Mouse (Mus musculus) megakaryocyte, embryonic 14.5 days (primary cell): ENCODE measurements around the gene Hoxa9.

Source experiments
- FLI1 ChIP-seq: IDR thresholded peaks from 2 replicates; pipeline ENCODE4 v1.6.1; 2012; ENCODE audit warnings: low read length, inconsistent platforms, mixed read lengths
- GATA1 ChIP-seq: IDR thresholded peaks from 3 replicates; pipeline ENCODE4 v1.6.1; 2012; ENCODE audit warnings: mixed read lengths, low read length, inconsistent platforms, borderline replicate concordance

DNA sequence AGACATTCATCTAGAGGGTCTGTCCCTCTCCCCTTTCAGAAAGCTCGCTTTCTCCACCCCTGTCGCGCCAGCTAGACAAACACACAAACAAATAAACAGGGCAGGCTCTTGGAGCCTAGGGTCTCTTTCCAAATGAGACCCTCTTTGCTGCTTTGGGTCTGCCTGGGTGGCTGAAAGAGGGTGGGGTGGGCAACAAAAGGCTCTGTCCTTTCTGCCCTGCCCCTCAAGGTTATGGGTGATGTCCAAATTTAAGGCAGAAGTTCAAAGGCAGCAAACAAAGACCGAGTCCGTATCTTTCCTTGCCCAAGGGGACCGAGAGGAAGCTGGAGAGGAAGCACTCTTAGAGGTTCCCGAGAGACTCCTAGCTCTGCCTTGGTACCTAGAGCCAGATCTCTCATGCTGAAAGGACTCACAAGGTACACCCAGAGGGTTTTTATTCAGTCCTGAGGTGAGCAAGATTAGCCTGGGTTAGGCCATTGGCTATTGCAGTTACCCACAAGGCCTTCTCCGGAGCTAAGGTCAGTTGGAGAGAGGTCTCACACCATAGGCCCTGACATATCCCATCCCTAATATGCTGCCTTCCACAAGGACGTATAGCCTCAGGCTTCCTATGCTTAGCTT, 10.2 kb upstream of the Hoxa9 start:
- no peak for TF ChIP-seq GATA1
- no peak for TF ChIP-seq FLI1
